Mouse (Mus musculus): ENCODE data around the gene 4930407I10Rik.

DNA sequence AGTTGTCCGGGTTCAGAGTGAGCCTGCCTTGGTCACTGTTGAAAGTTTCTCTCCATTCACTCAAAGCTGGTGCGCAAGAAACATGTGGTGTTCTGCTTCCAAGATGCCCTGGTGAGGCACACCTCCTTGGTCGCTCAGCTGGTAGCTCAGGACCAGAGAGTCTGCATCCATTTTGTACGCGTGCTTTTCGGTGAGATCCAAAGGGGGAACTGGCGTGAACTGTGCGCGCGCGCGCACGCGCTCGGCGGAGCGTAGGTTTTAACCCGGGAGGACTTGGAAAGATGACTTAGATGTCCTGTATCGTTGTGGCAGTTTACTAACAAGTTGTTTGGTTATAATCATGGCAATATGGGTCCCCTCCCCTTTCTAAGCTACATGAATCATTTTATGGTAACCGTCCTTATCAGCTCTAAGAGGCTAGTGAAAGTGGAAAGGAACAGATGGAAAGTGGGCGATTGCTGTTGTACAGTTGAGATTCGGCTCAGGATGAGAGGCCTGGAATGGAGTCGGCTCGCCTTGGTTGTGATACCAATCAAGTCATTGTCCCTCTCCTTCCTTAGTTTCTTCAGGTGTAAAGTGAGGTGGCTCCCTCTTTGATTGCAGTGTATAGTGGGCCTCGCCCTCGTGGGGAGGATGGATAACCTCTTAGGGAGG lies 13.0 kb downstream of the 4930407I10Rik start:
- TF ChIP-seq TAL1 (IDR thresholded peaks at IDR 0.05; ENCODE audit: low read length) (no peak), GATA1 (IDR thresholded peaks at IDR 0.05; ENCODE audit: low read length) (no peak)

Data from erythroblast, embryonic 14.5 days (primary cell).